Comparison of ENCODE assay signal across 8 mouse cellular contexts in the genomic region with DNA sequence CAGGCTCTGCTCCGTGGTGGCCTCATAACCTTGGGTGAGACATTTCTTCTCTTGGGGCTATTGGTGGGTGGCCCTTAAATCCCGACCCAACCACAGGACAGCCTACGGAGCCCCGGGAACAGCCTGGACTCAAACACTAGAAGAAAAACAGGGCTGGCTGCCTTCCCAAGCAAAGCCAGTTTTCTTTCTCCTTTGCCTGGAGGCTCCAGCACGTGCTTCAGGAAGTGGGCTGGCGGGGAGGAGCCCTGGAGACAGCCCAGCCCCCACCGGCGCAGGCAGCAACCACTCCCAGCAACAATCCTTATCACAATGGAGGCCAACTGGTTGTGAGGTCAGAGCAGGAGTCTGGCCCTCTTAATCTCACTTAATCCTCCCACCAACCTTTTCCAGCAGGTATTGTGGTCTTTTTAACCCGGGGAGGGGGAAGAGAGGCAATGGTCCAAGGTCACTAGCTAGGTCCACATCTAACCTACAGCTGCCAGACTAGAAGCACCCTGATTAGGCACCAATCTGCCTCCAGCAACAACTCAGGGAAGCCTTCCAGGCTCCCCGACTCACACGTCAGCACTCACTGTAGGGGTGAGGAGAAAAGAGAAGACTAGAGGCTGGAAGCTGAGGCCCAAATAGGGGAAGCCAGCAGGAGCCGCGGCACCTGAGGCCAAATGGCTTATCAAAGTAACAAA. TPM values are rescaled to one million over a fixed set of nuclear protein-coding genes. Genes with fewer than 3 reads are reported as not detected.
A peak's percentile ranks its signal among the peaks of the same experiment; 100 is the strongest.
DNase-seq lines count a peak whose midpoint lies in the region; ATAC-seq lines count a peak whose summit lies in the region.

No protein-coding gene starts in this region.

- H3K27ac ChIP-seq in embryonic facial prominence, embryonic 15.5 days (replicated peaks) = peak overlapping the region; percentile 100
- H3K27ac ChIP-seq in kidney, embryonic 14.5 days (ENCODE audit: low read depth, low read length) = peak overlapping the region; percentile 100
- H3K27ac ChIP-seq in liver, embryonic 11.5 days (ENCODE audit: low read depth, low read length) = peak overlapping the region; percentile 100

- no peaks in the 10 kb centered on the region for H3K27me3 ChIP-seq in embryonic facial prominence, embryonic 15.5 days
- no peaks in the 10 kb centered on the region for H3K27me3 ChIP-seq in kidney, embryonic 14.5 days (ENCODE audit: control insufficient read depth, insufficient read depth, low read length)
- H3K27me3 ChIP-seq in liver, embryonic 11.5 days (replicated peaks; ENCODE audit: control insufficient read depth, insufficient read depth, low read length) = no peaks in the 10 kb centered on the region

- peaks cover 70% of the 10 kb centered on the region for H3K4me1 ChIP-seq in embryonic facial prominence, embryonic 15.5 days
- peaks cover 57% of the 10 kb centered on the region for H3K4me1 ChIP-seq in kidney, embryonic 14.5 days (ENCODE audit: control insufficient read depth, insufficient read depth, low read length)
- H3K4me1 ChIP-seq in liver, embryonic 11.5 days (replicated peaks; ENCODE audit: control insufficient read depth, insufficient read depth, low read length) = peaks cover 73% of the 10 kb centered on the region

- peak; percentile 85 for DNase-seq in 3134 (ENCODE audit: extremely low read depth, insufficient read length, low spot score)
- DNase-seq in adrenal gland, postnatal 25 days = peak; percentile 91
- DNase-seq in heart, adult 8-10 months (ENCODE audit: low spot score) = peak; percentile 96
- peak; percentile 86 for DNase-seq in liver, embryonic 11.5 days (ENCODE audit: low spot score)
- peak; percentile 53 for DNase-seq in naive thymus-derived CD4-positive, alpha-beta T cell, adult 2 months (ENCODE audit: low read depth)
- peak; percentile 95 for DNase-seq in testis, postnatal 10 days (ENCODE audit: low spot score)

- H3K4me2 ChIP-seq in embryonic facial prominence, embryonic 15.5 days (replicated peaks) = peak overlapping the region; percentile 97
- H3K4me2 ChIP-seq in kidney, embryonic 14.5 days (replicated peaks; ENCODE audit: low read depth, low read length) = peak overlapping the region; percentile 100
- H3K4me2 ChIP-seq in liver, embryonic 11.5 days = peak overlapping the region; percentile 100

- H3K9me3 ChIP-seq in embryonic facial prominence, embryonic 15.5 days (replicated peaks) = no peaks in the 10 kb centered on the region
- H3K9me3 ChIP-seq in kidney, embryonic 14.5 days (ENCODE audit: control insufficient read depth, low read length) = no peaks in the 10 kb centered on the region
- H3K9me3 ChIP-seq in liver, embryonic 11.5 days (ENCODE audit: control insufficient read depth, low read length) = no peaks in the 10 kb centered on the region

- H3K36me3 ChIP-seq in embryonic facial prominence, embryonic 15.5 days = 0 out of 2 replicates have a peak, but pooled peaks cover 7% of the 10 kb centered on the region
- peaks cover 13% of the 10 kb centered on the region; the same call in 1 of the 2 replicates for H3K36me3 ChIP-seq in kidney, embryonic 14.5 days (ENCODE audit: control insufficient read depth, insufficient read depth, low read length)
- no peaks in the 10 kb centered on the region for H3K36me3 ChIP-seq in liver, embryonic 11.5 days (ENCODE audit: control insufficient read depth, insufficient read depth, low read length)

- H3K4me3 ChIP-seq in embryonic facial prominence, embryonic 15.5 days (replicated peaks) = peak overlapping the region; percentile 85
- H3K4me3 ChIP-seq in kidney, embryonic 14.5 days (ENCODE audit: low read length) = peak overlapping the region; percentile 96
- peak overlapping the region; percentile 97 for H3K4me3 ChIP-seq in liver, embryonic 11.5 days (ENCODE audit: low read depth, low read length)

- WGBS in embryonic facial prominence, embryonic 15.5 days = 1% methylated on average over 13 of the region's 13 CpGs
- 3% methylated on average over 13 of the region's 13 CpGs for WGBS in kidney, embryonic 14.5 days
- 2% methylated on average over 13 of the region's 13 CpGs for WGBS in liver, embryonic 11.5 days

- peak; percentile 48 for ATAC-seq in embryonic facial prominence, embryonic 15.5 days (ENCODE audit: insufficient number of reproducible peaks, low FRiP score, low TSS enrichment, low read depth)
- no peak for ATAC-seq in kidney, embryonic 14.5 days (ENCODE audit: low FRiP score, low TSS enrichment)
- peak; percentile 69 for ATAC-seq in liver, embryonic 11.5 days (replicated peaks; ENCODE audit: low FRiP score)

- H3K9ac ChIP-seq in embryonic facial prominence, embryonic 15.5 days = peak overlapping the region; percentile 40
- peak overlapping the region; percentile 100 for H3K9ac ChIP-seq in kidney, embryonic 14.5 days (ENCODE audit: low read depth, low read length)
- H3K9ac ChIP-seq in liver, embryonic 11.5 days (ENCODE audit: low read depth, low read length) = peak overlapping the region; percentile 100

RNA-seq across cellular contexts. Expression of gene Rhof, which starts 4.0 kb away (rescaled TPM):
- 1.1 and 1.6 TPM in 2 replicates for total RNA-seq in adrenal gland, postnatal 25 days (2021)
- polyA plus RNA-seq in embryonic facial prominence, embryonic 15.5 days (2015; fragmentation: Nextera tagmentation; extraction: Ambion mirVana) = 5.4 and 6.4 TPM in 2 replicates
- total RNA-seq in heart, adult 8-10 months (2022) = 1 to 10 TPM in 1 of 4 experiments, under 1 TPM in 3; 0.38 to 1.7 (median 0.68) TPM
- polyA plus RNA-seq in kidney, embryonic 14.5 days (2014; fragmentation: Nextera tagmentation; extraction: Ambion mirVana) = 2.0 and 3.2 TPM in 2 replicates
- 4.6 and 4.8 TPM in 2 replicates for polyA plus RNA-seq in liver, embryonic 11.5 days (2014; fragmentation: Nextera tagmentation; extraction: Ambion mirVana)

RNA-seq across cellular contexts. Expression of gene Setd1b, which starts 5.5 kb away (rescaled TPM):
- total RNA-seq in adrenal gland, postnatal 25 days (2021) = 34.7 and 41.6 TPM in 2 replicates
- polyA plus RNA-seq in embryonic facial prominence, embryonic 15.5 days (2015; fragmentation: Nextera tagmentation; extraction: Ambion mirVana) = 11.4 TPM in 2 replicates
- 10 to 100 TPM; 14.3 to 21.5 (median 18.2) TPM for total RNA-seq in heart, adult 8-10 months (2022)
- polyA plus RNA-seq in kidney, embryonic 14.5 days (2014; fragmentation: Nextera tagmentation; extraction: Ambion mirVana) = 16.6 and 16.7 TPM in 2 replicates
- polyA plus RNA-seq in liver, embryonic 11.5 days (2014; fragmentation: Nextera tagmentation; extraction: Ambion mirVana) = 7.9 and 9.6 TPM in 2 replicates

RNA-seq across cellular contexts. Expression of gene Psmd9, which starts 32.7 kb away (rescaled TPM):
- 26.8 and 30.8 TPM in 2 replicates for total RNA-seq in adrenal gland, postnatal 25 days (2021)
- 92.3 and 95.4 TPM in 2 replicates for polyA plus RNA-seq in embryonic facial prominence, embryonic 15.5 days (2015; fragmentation: Nextera tagmentation; extraction: Ambion mirVana)
- 10 to 100 TPM; 11.7 to 16.6 (median 13.8) TPM for total RNA-seq in heart, adult 8-10 months (2022)
- polyA plus RNA-seq in kidney, embryonic 14.5 days (2014; fragmentation: Nextera tagmentation; extraction: Ambion mirVana) = 73.9 and 79.4 TPM in 2 replicates
- polyA plus RNA-seq in liver, embryonic 11.5 days (2014; fragmentation: Nextera tagmentation; extraction: Ambion mirVana) = 103 TPM in 2 replicates

RNA-seq across cellular contexts. Expression of gene Hpd, which starts 46.0 kb away (rescaled TPM):
- 1.4 and 25.2 TPM in 2 replicates for total RNA-seq in adrenal gland, postnatal 25 days (2021)
- not detected in 2 replicates for polyA plus RNA-seq in embryonic facial prominence, embryonic 15.5 days (2015; fragmentation: Nextera tagmentation; extraction: Ambion mirVana)
- total RNA-seq in heart, adult 8-10 months (2022) = not detected
- polyA plus RNA-seq in kidney, embryonic 14.5 days (2014; fragmentation: Nextera tagmentation; extraction: Ambion mirVana) = not detected in 2 replicates
- polyA plus RNA-seq in liver, embryonic 11.5 days (2014; fragmentation: Nextera tagmentation; extraction: Ambion mirVana) = 2.5 and 3.5 TPM in 2 replicates

Comparison
In these comparisons a context has a peak if more than half of its experiments do, and no peak if none do; other contexts are left out.
1. H3K9ac ChIP-seq: peak in every context shown above with its lines; median percentile 100 in kidney, embryonic 14.5 days; 100 in liver, embryonic 11.5 days; 40 in embryonic facial prominence, embryonic 15.5 days.